Mouse (Mus musculus) cerebellum, adult 11 months (tissue): ENCODE data around the gene Piga.

Source experiments
- DNase-seq: peaks from one replicate; pipeline ENCODE4 v3.0.0; 2022

The Piga gene

GRCm38 (mm10) chrX:164419471-164419939 lies at the start of gene Piga:
TSS of gene Piga (plus strand) at chrX:164419787.
- peak; percentile 90 for DNase-seq

GRCm38 (mm10) chrX:164370576-164370975 lies 49.0 kb upstream of the Piga start:
- DNase-seq = no peak

GRCm38 (mm10) chrX:164373081-164373480 lies 46.5 kb upstream of the Piga start, which contains the start of gene Vegfd:
TSS of gene Vegfd (plus strand) at chrX:164373378.
- DNase-seq = no peak

DNA sequence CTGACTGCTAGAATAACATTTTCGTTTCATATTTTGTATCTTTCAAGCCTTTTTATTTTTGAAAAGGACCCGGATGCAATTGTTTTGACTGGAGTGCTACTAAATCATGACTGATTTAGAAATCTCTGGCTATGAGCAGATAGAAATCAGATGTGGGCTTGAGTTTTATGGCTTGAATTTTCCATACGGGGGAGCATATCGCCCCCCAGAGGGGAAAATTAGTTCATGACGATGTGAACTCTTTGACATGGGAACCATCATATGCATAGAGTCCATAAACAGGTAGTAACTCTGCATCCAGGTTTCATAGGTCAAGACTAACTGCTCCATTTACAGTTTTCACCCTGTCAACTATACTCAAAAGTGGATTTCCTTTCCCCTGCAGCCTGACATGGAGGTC lies 45.0 kb upstream of the Piga start:
- no peak for DNase-seq

DNA sequence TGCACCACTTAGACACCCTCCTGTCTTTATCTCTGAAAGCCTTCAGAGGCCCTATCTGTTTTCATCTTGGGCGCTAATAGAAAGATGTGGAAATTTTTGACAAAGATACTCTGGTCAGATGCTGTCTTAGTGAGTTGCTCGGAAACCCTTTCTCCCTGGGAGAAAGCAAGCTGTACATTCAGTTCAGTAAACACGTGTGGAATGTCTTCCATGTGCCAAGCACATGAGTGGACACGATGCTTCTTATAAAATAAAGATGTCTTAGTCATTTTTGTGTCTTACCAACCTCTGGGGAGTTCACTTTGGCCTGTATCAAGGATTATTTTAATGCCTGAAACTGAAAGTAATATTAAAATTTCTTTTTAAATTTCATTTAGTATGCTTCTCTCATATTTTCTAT lies 39.9 kb upstream of the Piga start:
- no peak for DNase-seq

DNA sequence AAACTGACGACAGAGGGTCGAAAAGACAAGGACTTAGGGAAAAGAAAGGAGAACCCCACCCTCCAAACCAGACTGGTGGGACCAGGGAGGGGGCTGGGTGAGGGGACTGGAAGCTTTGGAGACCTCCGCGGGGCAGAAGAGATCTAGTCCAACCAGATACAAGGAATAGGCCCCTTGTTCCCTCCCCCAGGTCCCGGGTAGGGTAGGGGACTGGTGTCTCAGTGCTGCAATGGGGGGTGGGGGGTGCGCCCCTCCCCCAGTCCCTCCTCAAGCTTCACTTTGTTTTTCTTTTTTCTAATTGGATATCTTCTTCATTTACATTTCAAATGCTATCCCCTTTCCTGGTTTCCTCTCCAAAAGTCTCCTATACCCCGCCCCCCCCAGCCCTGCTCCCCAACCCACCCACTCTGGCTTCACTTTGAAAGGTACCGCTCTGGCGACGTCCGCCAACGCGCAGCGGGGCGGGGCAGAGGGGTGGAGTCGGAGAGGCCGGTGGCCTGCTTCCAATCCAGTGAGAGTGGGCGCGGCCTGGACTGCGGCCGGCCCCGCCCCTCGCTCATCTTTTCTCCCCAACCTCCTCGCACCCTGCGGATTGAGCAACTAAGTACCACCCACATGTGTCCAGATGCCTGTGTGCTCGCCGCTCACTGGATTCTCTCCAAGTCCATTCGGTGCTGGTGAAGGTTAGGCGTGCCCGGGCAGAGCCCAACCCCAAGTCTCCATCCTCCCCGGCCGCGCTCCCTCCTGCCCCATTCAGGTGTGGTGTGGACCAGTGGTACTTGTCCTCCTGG lies 37.8 kb upstream of the Piga start:
- peak; percentile 16 for DNase-seq

- DNase-seq = no peak
Observed at GRCm38 (mm10) chrX:164394091-164394490, 25.5 kb upstream of the Piga start.

DNA sequence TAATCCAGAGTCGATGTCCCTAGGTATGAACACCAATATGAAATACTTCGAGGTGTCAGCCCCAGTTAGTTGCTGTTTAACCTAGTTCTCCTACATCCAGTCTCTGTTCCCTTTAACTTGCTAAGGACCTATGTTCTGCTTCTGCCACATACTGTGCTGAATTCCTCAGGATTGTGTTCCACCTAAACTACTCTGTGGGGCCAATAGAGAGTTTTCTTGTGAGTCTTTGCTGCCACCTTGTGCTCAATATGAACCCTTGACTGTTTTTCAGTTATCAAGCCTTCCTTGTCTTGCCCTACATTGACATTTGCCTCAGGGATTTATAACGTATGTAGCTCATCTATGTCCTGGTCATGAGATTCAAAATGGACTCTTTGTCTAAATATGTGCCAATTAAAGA lies 21.1 kb upstream of the Piga start:
- no peak for DNase-seq

DNA sequence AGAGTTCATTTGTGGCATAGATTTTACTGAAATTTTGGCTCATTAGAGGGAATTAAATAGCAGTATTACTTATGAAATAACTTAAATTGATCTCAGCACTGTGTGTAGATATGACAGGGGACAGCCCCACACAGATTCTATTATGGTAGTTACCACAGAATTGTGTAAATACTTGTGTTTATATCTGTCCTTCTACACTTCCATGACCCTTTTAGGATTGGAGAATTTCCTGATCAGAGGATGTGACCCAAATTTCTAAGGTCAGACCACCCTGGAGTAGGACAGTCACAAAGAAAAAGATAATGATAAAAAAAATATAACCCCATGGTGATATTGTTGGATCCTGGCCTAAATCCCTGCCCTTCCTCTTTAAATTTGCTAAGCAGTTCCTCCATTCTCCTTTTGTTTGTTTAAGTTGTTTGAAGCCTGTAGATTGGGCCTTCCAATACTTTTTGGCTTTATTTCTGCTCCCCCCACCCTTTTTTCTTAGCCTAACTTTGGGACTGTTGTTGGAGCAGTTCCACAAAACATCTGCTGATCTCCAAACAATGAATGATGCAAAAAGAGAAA lies 14.4 kb upstream of the Piga start:
- DNase-seq = no peak

DNA sequence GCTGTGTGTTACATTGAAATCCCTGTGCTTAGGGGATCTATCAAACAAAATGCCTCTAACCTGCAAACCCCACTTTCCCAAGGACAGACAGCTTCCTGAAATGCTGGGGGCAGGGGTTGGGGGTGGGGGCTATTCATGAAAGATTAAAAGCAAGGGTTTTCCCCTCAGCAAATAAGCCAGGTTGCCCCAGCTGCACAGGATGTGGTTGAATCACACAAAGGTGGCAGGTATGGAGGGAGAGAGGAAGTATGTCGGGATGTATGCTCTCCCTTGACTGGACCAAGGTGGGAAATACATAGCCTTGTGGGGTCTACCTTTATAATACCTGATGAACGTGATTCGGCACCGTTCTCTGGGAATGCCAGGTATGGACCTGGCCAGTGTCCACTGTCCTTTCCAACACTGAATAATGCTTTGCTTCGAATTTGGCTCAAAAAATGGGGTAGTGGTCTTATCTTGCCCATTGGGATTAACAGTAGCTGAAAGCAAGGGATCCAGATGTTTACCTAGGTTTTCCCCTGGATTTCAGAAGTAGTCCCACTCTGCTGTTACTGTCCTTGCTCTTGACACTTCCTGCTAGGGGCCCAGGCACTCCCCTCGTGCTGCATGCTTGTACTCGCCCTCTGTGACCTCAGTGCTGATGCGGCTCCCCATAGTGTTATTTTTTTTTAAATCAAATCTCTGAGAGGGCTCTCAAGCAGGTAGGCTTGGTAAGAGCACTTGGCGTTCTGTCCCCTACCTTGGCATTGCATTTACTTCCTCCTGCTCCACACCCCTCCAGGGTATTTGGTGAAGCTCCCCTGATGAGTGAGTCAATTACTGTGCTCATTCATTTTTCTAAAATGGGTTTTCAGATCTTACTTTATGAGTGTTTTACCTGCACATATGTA lies 13.2 kb upstream of the Piga start:
- DNase-seq = no peak

DNA sequence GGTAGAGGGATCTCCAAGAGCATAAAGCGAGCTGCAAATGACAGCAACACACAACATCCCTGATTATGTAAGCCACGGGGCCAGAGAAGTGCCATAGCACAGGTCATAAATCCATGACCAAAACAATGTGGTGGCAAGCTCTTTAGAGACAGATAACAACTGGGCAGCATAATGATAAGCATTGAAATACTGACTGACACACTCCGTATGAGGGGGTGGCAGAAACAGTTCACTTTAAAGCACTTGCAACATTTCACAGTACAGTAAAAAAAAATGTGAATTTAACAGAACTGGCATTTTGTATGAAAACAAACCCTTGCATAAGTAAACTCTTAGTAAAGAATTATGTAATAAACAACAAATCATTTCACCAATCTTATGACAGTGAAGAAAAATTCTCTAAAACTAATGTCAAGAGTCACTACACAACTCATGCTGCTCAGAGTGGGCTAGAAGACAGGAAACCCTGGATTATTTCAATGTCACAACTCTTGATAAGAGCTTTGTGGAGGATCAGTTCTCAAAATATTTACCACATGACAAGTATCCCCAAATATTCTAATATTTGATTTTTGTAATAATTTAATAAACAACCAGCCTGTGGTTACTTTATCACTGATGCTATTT lies 11.2 kb upstream of the Piga start:
- DNase-seq = no peak

GRCm38 (mm10) chrX:164410562-164410961 lies 9.0 kb upstream of the Piga start:
- DNase-seq = no peak

- DNase-seq = no peak
Observed at GRCm38 (mm10) chrX:164416803-164417202, 2.8 kb upstream of the Piga start.

DNA sequence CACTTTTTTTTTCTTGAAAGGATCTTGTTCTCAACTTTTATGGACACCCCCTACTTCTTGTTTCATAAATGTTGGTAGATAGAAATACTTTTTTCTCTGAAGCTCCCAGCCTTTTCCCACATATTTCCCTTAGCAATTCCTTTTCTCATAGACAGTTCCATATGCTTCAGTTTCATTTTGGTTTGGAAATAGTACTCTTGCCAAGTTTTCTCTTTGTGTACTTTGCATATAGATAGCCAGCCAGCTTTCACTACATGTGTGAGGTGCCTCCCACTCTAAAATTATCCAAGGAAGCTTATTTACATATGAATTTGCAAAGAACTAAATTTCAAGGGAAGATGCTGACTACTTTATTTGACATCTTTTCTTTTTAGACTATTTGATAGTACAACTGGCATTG lies 1.6 kb upstream of the Piga start:
- no peak for DNase-seq

DNA sequence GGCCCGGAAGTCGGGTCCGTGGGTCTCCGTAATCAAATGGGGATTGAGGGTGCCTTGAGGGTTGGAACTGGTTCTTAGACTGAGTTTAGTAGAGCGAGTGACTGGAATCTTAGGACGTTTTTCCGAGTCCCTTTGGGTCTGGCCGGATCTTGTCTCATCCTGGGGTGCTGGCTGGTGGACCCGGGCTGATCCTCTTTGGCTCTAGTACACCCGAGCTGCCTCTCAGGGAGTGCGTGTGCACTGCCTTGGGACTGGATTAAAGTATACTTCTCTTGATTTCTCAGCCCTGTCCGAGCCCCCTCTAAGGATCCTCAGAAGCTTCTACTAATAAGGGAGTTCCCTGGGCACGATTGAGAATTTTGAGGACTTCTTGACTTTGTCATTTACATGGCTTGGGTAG lies 368 bp downstream of the Piga start:
- no peak for DNase-seq

DNA sequence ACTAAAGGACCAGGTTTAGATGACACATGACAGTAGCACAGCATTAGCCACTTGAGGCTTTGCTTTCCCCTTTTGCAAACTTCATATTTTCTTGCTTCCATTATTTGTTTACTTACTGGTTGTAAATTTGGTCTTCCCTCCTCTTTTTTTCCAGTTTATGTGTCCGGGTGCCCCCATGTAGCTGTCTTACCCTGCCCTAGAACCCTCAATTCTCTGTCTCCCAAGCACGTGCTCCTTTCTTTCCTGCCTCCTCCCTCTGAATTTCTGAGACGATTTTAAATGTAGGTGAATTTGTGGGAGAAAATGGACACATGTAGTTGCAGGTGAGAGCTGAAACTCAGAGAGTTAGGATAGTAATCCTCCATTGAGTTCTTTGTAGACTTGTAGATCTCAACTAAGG lies 931 bp downstream of the Piga start:
- DNase-seq = no peak

- DNase-seq = no peak
Observed at GRCm38 (mm10) chrX:164424821-164425220, 5.2 kb downstream of the Piga start.

GRCm38 (mm10) chrX:164427295-164427694 lies 7.7 kb downstream of the Piga start:
- no peak for DNase-seq

DNA sequence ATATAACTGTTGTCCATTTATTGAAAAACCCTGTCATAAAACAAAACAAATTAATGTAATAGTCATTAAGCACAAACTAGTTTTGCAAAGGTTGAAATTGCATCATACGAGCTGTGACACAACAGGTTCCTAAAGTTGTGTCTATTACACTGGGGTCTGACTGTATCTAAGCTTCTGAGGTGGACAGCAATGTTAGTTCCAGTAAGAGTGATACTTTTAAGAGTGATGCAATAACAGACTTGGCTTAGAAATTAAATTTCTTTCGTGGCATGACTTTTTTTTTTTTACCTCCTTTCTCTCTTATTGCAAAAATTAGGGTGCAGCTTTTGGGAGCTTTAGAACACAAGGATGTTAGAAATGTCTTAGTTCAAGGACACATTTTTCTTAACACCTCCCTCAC lies 8.6 kb downstream of the Piga start:
- no peak for DNase-seq

- no peak for DNase-seq
Observed at GRCm38 (mm10) chrX:164430621-164431020, 11.0 kb downstream of the Piga start.

- DNase-seq = no peak
Observed at GRCm38 (mm10) chrX:164431133-164431532, 11.5 kb downstream of the Piga start.

DNA sequence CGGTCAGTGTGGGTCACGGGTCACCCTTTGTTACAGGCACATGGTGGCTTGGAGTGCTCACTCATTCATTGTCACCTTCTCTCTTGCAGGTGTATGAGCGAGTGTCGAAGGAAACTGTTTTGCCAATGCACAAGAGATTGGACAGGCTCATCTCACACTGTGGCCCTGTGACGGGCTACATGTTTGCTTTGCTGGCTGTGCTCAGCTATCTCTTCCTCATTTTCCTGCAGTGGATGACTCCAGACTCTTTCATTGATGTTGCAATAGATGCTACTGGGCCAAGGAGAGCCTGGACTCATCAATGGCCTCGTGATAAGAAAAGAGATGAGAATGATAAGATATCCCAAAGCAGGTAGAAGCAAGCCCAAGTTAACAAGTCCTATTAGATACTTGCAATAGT lies 12.0 kb downstream of the Piga start:
- no peak for DNase-seq

- no peak for DNase-seq
Observed at GRCm38 (mm10) chrX:164432682-164433081, 13.1 kb downstream of the Piga start.
